Mouse (Mus musculus) small intestine, adult 2 months (tissue): ENCODE data around the gene Ccnd3.

Experiments
- CTCF ChIP-seq: fragments of 200-500 bp; IDR thresholded peaks from 2 replicates; pipeline ENCODE4 v1.5.1; 2012; ENCODE audit warnings: low read depth, mild to moderate bottlenecking, control low read depth, inconsistent platforms, low read length, moderate library complexity, mixed read lengths; ENCODE audit not compliant: insufficient replicate concordance, insufficient read length; ENCODE audit errors: extremely low read depth
- POLR2A ChIP-seq: fragments of 200-500 bp; IDR thresholded peaks from 2 replicates; pipeline ENCODE4 v1.6.1; 2012; ENCODE audit warnings: low read depth, mild to moderate bottlenecking, control low read depth, inconsistent platforms, low read length, moderate library complexity

DNA sequence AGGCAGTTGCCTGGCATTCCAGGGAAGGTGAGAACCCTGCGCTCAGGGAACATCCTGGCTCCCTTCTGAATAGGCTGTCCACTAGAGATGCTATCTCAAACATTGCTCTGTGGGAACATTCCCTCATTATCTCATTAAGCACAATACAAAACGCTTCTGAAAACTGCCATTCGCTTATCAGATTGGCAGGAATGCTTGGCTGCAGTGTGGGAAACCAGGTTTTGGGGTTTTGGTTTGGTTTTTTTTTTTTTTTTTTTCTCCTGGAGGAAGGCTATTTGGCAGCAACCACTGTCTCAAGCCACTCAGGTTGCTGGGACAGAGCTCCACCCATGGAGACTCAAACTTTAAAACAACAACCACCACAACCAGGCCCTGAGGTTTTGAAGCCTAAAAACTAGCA lies 25.0 kb upstream of the Ccnd3 start:
- TF ChIP-seq CTCF (no peak), POLR2A (no peak)
